Mouse (Mus musculus) kidney, embryonic 14.5 days (tissue): ENCODE measurements around the gene Esr1. TPM values are rescaled to one million over a fixed set of nuclear protein-coding genes. Genes with fewer than 3 reads are reported as not detected.

Experiments used
- ATAC-seq: fragments of 200-750 bp; cut with Nextera tagmentation; 2 replicates; pipeline ENCODE4 v1.8.0; 2017; ENCODE audit warnings: moderate number of reproducible peaks, mild to moderate bottlenecking, moderate TSS enrichment, moderate library complexity; ENCODE audit not compliant: low FRiP score, low TSS enrichment
- H3K27ac ChIP-seq: fragments of 300-500 bp; sonication (generic); 2 replicates; pipeline ENCODE4 v1.5.1; 2014; ENCODE audit warnings: low read depth, mild to moderate bottlenecking, low read length, moderate library complexity, mixed read lengths
- H3K27me3 ChIP-seq: fragments of 300-500 bp; sonication (generic); 2 replicates; pipeline ENCODE4 v1.6.1; 2014; ENCODE audit warnings: mild to moderate bottlenecking, low read length; ENCODE audit not compliant: control insufficient read depth, insufficient read depth
- H3K36me3 ChIP-seq: fragments of 300-500 bp; sonication (generic); 2 replicates; pipeline ENCODE4 v1.6.1; 2014; ENCODE audit warnings: low read length, mixed read lengths; ENCODE audit not compliant: control insufficient read depth, insufficient read depth
- H3K4me1 ChIP-seq: fragments of 300-500 bp; sonication (generic); 2 replicates; pipeline ENCODE4 v1.6.1; 2014; ENCODE audit warnings: low read length, mixed read lengths; ENCODE audit not compliant: control insufficient read depth, insufficient read depth
- H3K4me2 ChIP-seq: fragments of 300-500 bp; sonication (generic); replicated peaks from 2 replicates; pipeline ENCODE4 v1.6.1; 2014; ENCODE audit warnings: low read depth, mild to moderate bottlenecking, low read length
- H3K4me3 ChIP-seq: fragments of 300-500 bp; sonication (generic); 2 replicates; pipeline ENCODE4 v1.5.1; 2014; ENCODE audit warnings: mild to moderate bottlenecking, low read length
- H3K9ac ChIP-seq: fragments of 300-500 bp; sonication (generic); 2 replicates; pipeline ENCODE4 v1.6.1; 2014; ENCODE audit warnings: low read depth, mild to moderate bottlenecking, low read length, moderate library complexity
- H3K9me3 ChIP-seq: fragments of 300-500 bp; sonication (generic); 2 replicates; pipeline ENCODE4 v1.6.1; 2016; ENCODE audit warnings: low read length; ENCODE audit not compliant: control insufficient read depth
- WGBS: fragments of 180-500 bp; shearing (Covaris S2); extraction: QIAGEN DNeasy Blood & Tissue Kit; methylation state at CpG from one replicate; pipeline ENCODE4 v1.1.7; 2014; 5-methylcytosine and 5-hydroxymethylcytosine counted together
- polyA plus RNA-seq: library from polyadenylated mRNA; unstranded; fragments of >200 nt; fragmentation: Nextera tagmentation; extraction: Ambion mirVana; gene quantifications from 2 replicates; pipeline ENCODE4 v1.2.1, GENCODE M21; 2014

Gene Esr1
- polyA plus RNA-seq, 1 experiment from 2014 or later: 2.1 TPM

GRCm38 (mm10) chr10:4626432-4626831 lies 15.0 kb downstream of the Esr1 start:
- no peak for ATAC-seq

GRCm38 (mm10) chr10:4626996-4627395 lies 15.6 kb downstream of the Esr1 start:
- H3K27me3 ChIP-seq: no peaks in the 10 kb centered on the region
- no peak overlapping the region for H3K4me2 ChIP-seq
- no peaks in the 10 kb centered on the region for H3K36me3 ChIP-seq
- H3K27ac ChIP-seq: no peak overlapping the region
- no peaks in the 10 kb centered on the region for H3K4me1 ChIP-seq
- 94% methylated on average over 8 of the region's 8 CpGs for WGBS
- H3K4me3 ChIP-seq: no peak overlapping the region
- H3K9me3 ChIP-seq: no peaks in the 10 kb centered on the region
- no peak overlapping the region for H3K9ac ChIP-seq
- ATAC-seq: no peak

More at GRCm38 (mm10) chr10:4626432-4626831, 15.0 kb downstream of the Esr1 start:
- Histone ChIP-seq H3K27ac (no peak overlapping the region), H3K4me1 (no peaks in the 10 kb centered on the region), H3K9me3 (no peaks in the 10 kb centered on the region), H3K36me3 (no peaks in the 10 kb centered on the region), H3K27me3 (no peaks in the 10 kb centered on the region), H3K4me2 (no peak overlapping the region), H3K9ac (no peak overlapping the region), H3K4me3 (no peak overlapping the region)
- WGBS: 81% methylated on average over 7 of the region's 7 CpGs

GRCm38 (mm10) chr10:4627415-4627814 lies 16.0 kb downstream of the Esr1 start:
- Histone ChIP-seq H3K36me3 (no peaks in the 10 kb centered on the region), H3K9me3 (no peaks in the 10 kb centered on the region), H3K4me3 (no peak overlapping the region), H3K27ac (no peak overlapping the region), H3K9ac (no peak overlapping the region), H3K4me2 (no peak overlapping the region), H3K4me1 (no peaks in the 10 kb centered on the region), H3K27me3 (no peaks in the 10 kb centered on the region)
- ATAC-seq: no peak
- 90% methylated on average over 9 of the region's 9 CpGs for WGBS

GRCm38 (mm10) chr10:4629314-4629713 lies 17.9 kb downstream of the Esr1 start:
- H3K4me3 ChIP-seq: no peak overlapping the region
- H3K27me3 ChIP-seq: no peaks in the 10 kb centered on the region
- H3K4me1 ChIP-seq: no peaks in the 10 kb centered on the region
- no peaks in the 10 kb centered on the region for H3K9me3 ChIP-seq
- H3K36me3 ChIP-seq: no peaks in the 10 kb centered on the region
- ATAC-seq: no peak
- H3K9ac ChIP-seq: no peak overlapping the region
- no peak overlapping the region for H3K4me2 ChIP-seq
- H3K27ac ChIP-seq: no peak overlapping the region

GRCm38 (mm10) chr10:4632211-4632704 lies 20.9 kb downstream of the Esr1 start:
- Histone ChIP-seq H3K9ac (no peak overlapping the region), H3K36me3 (no peaks in the 10 kb centered on the region), H3K4me2 (no peak overlapping the region), H3K27ac (no peak overlapping the region), H3K27me3 (no peaks in the 10 kb centered on the region), H3K4me3 (no peak overlapping the region), H3K4me1 (no peaks in the 10 kb centered on the region), H3K9me3 (no peaks in the 10 kb centered on the region)
- 74% methylated on average over 11 of the region's 11 CpGs for WGBS
- no peak for ATAC-seq

- no peaks in the 10 kb centered on the region for H3K36me3 ChIP-seq
- no peaks in the 10 kb centered on the region for H3K27me3 ChIP-seq
- H3K9ac ChIP-seq: no peak overlapping the region
- WGBS: 67% methylated on average over 14 of the region's 14 CpGs
- H3K27ac ChIP-seq: peak overlapping the region; percentile 13; the same call in 1 of the 2 replicates
- H3K9me3 ChIP-seq: no peaks in the 10 kb centered on the region
- no peak overlapping the region for H3K4me2 ChIP-seq
- H3K4me1 ChIP-seq: no peaks in the 10 kb centered on the region
- no peak overlapping the region for H3K4me3 ChIP-seq
- ATAC-seq: no peak
Measured at GRCm38 (mm10) chr10:4633287-4634030, 22.1 kb downstream of the Esr1 start.

- 0 out of 2 replicates have a peak, but pooled peaks have one; percentile 43 for ATAC-seq
Measured at GRCm38 (mm10) chr10:4635740-4636139, 24.3 kb downstream of the Esr1 start.

GRCm38 (mm10) chr10:4646074-4646473 lies 34.7 kb downstream of the Esr1 start:
- H3K27ac ChIP-seq: no peak overlapping the region
- H3K27me3 ChIP-seq: no peaks in the 10 kb centered on the region
- H3K4me2 ChIP-seq: no peak overlapping the region
- no peak for ATAC-seq
- WGBS: 87% methylated on average over 7 of the region's 7 CpGs
- H3K4me3 ChIP-seq: no peak overlapping the region
- H3K36me3 ChIP-seq: no peaks in the 10 kb centered on the region
- H3K9me3 ChIP-seq: no peaks in the 10 kb centered on the region
- H3K4me1 ChIP-seq: no peaks in the 10 kb centered on the region
- no peak overlapping the region for H3K9ac ChIP-seq

More at GRCm38 (mm10) chr10:4635740-4636139, 24.3 kb downstream of the Esr1 start:
- Histone ChIP-seq H3K36me3 (no peaks in the 10 kb centered on the region), H3K9me3 (no peaks in the 10 kb centered on the region), H3K27me3 (no peaks in the 10 kb centered on the region), H3K4me2 (no peak overlapping the region), H3K4me1 (no peaks in the 10 kb centered on the region), H3K9ac (no peak overlapping the region), H3K27ac (no peak overlapping the region), H3K4me3 (no peak overlapping the region)
- WGBS: 56% methylated on average over 6 of the region's 6 CpGs

GRCm38 (mm10) chr10:4646851-4647250 lies 35.5 kb downstream of the Esr1 start:
- no peak for ATAC-seq
- Histone ChIP-seq H3K4me1 (no peaks in the 10 kb centered on the region), H3K36me3 (no peaks in the 10 kb centered on the region), H3K27ac (no peak overlapping the region), H3K4me3 (no peak overlapping the region), H3K27me3 (no peaks in the 10 kb centered on the region), H3K9me3 (no peaks in the 10 kb centered on the region), H3K4me2 (no peak overlapping the region), H3K9ac (no peak overlapping the region)
- WGBS: 90% methylated on average over 9 of the region's 9 CpGs
